Mouse (Mus musculus): Measurements from ENCODE around the gene Lrrc4b. TPM values are rescaled to one million over a fixed set of nuclear protein-coding genes. Genes with fewer than 3 reads are reported as not detected.

Lrrc4b gene
- polyA plus RNA-seq (2014; fragmentation: Nextera tagmentation; extraction: Ambion mirVana): 7.4 and 8.0 TPM in 2 replicates

DNA sequence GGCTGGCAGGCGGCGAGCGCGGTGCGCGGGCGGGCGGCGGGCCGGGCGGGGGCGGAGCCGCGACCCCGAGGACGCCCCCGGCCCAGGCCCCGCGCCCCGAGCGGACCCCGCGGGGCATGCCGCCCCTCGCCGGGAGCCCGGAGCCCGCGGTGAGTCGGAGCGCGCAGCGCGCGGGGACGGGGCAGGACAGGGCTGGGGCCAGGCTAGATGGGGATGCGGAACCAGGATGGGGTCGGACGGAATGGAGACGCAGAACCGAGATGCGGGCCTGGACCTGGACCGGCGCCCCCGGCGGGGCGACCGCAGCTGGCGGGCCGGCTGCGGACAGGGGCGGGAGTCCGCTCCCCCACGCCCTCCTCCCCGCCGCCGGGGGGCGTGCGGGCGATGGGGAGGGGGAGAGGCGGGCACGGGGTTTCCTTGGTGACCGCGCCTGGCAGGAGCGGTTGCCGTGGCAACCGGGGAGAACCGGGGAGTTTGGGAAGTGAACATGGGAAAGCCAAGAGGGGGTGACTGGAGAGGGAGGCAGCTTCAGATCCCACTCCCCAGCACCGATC lies at the start of gene Lrrc4b:
TSS of gene Lrrc4b (plus strand) at position 51 of the 554 bp plus-strand sequence.
- peak within 1 kb of the TSS; percentile 97 for H3K27ac ChIP-seq (ENCODE audit: low read depth, low read length)
- no peaks in the 10 kb centered on the region for H3K9me3 ChIP-seq (ENCODE audit: control insufficient read depth, low read length)
- WGBS: under 1% methylated on average over 35 of the region's 69 CpGs
- H3K4me1 ChIP-seq (ENCODE audit: control insufficient read depth, insufficient read depth, low read length): peaks cover 5% of the 10 kb centered on the region
- peak; percentile 92 for DNase-seq (ENCODE audit: low spot score)
- H3K4me3 ChIP-seq (ENCODE audit: low read depth, low read length): peak within 1 kb of the TSS; percentile 71
- peak within 1 kb of the TSS; percentile 85 for H3K9ac ChIP-seq (ENCODE audit: low read length)
- ATAC-seq (ENCODE audit: insufficient read depth, low FRiP score, low TSS enrichment): peak; percentile 59
- H3K27me3 ChIP-seq (ENCODE audit: control insufficient read depth, insufficient read depth, low read length): peaks cover 10% of the 10 kb centered on the region; the same call in 1 of the 2 replicates
- H3K36me3 ChIP-seq (ENCODE audit: control insufficient read depth, insufficient read depth, low read length): no peaks in the 10 kb centered on the region
- H3K4me2 ChIP-seq (ENCODE audit: low read depth): peak within 1 kb of the TSS; percentile 71

DNA sequence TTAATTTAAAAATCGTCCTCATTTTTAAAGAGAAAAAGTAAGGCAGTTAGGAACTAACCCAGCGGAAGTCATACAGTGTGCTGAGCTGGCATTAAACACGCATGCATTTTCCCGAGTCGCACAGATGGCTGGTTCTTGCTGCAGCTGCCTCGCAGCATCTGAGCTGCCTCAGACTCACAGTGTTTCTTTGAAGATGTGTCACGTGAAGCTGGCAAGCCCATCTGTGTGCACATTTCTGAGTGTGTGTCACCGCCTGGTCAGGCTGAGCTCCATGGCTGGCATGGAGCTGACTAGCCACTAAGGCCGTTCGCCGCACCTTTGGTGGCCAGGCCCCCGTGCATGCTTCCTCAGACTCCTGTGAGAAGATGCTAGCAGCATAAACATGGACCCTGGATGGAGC lies 46.3 kb upstream of the Lrrc4b start:
- Histone ChIP-seq H3K27ac (ENCODE audit: low read depth, low read length) (no peak overlapping the region), H3K9me3 (ENCODE audit: control insufficient read depth, low read length) (no peaks in the 10 kb centered on the region), H3K4me1 (ENCODE audit: control insufficient read depth, insufficient read depth, low read length) (no peaks in the 10 kb centered on the region; the same call in 1 of the 2 replicates), H3K4me3 (ENCODE audit: low read depth, low read length) (no peak overlapping the region), H3K9ac (ENCODE audit: low read length) (no peak overlapping the region), H3K36me3 (ENCODE audit: control insufficient read depth, insufficient read depth, low read length) (no peaks in the 10 kb centered on the region), H3K4me2 (ENCODE audit: low read depth) (no peak overlapping the region), H3K27me3 (ENCODE audit: control insufficient read depth, insufficient read depth, low read length) (no peaks in the 10 kb centered on the region)
- WGBS: 78% methylated on average over 12 of the region's 12 CpGs
- DNase-seq (ENCODE audit: low spot score): peak; percentile 24
- ATAC-seq (ENCODE audit: insufficient read depth, low FRiP score, low TSS enrichment): no peak

DNA sequence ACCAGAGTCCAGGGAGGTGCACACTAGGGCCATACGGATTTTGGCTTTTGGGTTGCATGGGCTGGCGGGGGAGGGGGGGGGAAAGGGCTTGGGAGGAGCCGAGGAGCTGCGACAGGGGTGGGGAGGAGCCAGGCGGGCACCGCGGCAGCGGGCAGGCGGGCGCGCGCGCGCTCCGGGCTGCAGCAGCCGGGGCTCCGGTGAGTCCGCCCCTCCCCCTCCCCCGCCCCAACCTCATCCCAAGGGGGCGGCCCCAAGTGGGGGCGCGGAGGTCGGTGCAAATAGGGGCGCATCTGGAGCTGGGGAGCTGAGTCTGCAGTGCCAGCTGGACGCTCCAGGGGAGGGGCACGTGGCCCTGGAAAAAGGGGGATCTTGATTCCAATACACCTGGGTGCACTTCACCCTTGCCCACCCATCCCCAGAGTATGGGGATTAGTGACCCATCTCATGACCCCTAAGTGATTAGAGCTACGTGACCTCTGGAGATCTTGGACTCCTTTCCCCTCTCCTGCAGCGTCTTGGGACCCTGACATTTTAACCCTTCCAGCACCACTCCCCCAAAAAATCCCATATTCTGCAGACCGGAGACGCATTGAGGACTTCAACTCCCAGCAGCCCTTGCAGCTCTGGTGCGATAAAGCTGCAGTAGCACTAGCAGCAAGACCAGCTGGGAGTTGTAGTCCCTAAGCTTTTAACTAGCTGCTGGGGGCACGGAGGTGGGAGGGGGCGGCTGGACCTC lies 44.7 kb upstream of the Lrrc4b start, which contains the start of gene Syt3:
TSS of gene Syt3 (plus strand) at position 123 of the 736 bp plus-strand sequence.
- DNase-seq (ENCODE audit: low spot score) (peak; percentile 75), ATAC-seq (ENCODE audit: insufficient read depth, low FRiP score, low TSS enrichment) (peak; percentile 82)
- peak within 1 kb of the TSS; percentile 47 for H3K9ac ChIP-seq (ENCODE audit: low read length)
- H3K4me3 ChIP-seq (ENCODE audit: low read depth, low read length): peak within 1 kb of the TSS; percentile 43
- H3K36me3 ChIP-seq (ENCODE audit: control insufficient read depth, insufficient read depth, low read length): no peaks in the 10 kb centered on the region
- WGBS: under 1% methylated on average over 31 of the region's 33 CpGs
- no peaks in the 10 kb centered on the region for H3K27me3 ChIP-seq (ENCODE audit: control insufficient read depth, insufficient read depth, low read length)
- no peaks in the 10 kb centered on the region for H3K9me3 ChIP-seq (ENCODE audit: control insufficient read depth, low read length)
- H3K4me2 ChIP-seq (ENCODE audit: low read depth): peak within 1 kb of the TSS; percentile 77
- H3K4me1 ChIP-seq (ENCODE audit: control insufficient read depth, insufficient read depth, low read length): no peaks in the 10 kb centered on the region; the same call in 1 of the 2 replicates
- H3K27ac ChIP-seq (ENCODE audit: low read depth, low read length): no peak within 1 kb of the TSS

DNA sequence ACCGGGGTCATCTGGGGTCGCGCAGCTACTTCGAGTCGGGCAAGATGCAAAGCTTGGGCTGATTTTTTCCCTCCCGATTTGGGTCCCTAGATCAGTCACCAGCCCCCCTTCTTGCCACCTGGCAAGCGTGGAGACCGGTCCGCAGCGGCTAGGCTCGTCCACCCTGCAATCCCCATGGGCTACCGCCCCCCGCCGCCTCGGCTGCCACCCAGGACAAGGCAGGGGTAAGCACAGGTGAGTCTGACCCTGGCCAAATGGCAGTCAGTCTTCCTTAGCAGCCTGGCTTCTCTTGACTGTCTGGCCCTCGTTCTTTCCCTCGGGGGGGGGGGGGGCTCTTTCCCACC lies 44.1 kb upstream of the Lrrc4b start:
- Histone ChIP-seq H3K27ac (ENCODE audit: low read depth, low read length) (no peak overlapping the region), H3K4me1 (ENCODE audit: control insufficient read depth, insufficient read depth, low read length) (no peaks in the 10 kb centered on the region; the same call in 1 of the 2 replicates), H3K4me2 (ENCODE audit: low read depth) (peak overlapping the region; percentile 77), H3K4me3 (ENCODE audit: low read depth, low read length) (peak overlapping the region; percentile 43), H3K9ac (ENCODE audit: low read length) (peak overlapping the region; percentile 47), H3K36me3 (ENCODE audit: control insufficient read depth, insufficient read depth, low read length) (no peaks in the 10 kb centered on the region), H3K9me3 (ENCODE audit: control insufficient read depth, low read length) (no peaks in the 10 kb centered on the region), H3K27me3 (ENCODE audit: control insufficient read depth, insufficient read depth, low read length) (no peaks in the 10 kb centered on the region)
- DNase-seq (ENCODE audit: low spot score) (no peak), ATAC-seq (ENCODE audit: insufficient read depth, low FRiP score, low TSS enrichment) (peak; percentile 72)
- WGBS: 0% methylated on average over 17 of the region's 17 CpGs

DNA sequence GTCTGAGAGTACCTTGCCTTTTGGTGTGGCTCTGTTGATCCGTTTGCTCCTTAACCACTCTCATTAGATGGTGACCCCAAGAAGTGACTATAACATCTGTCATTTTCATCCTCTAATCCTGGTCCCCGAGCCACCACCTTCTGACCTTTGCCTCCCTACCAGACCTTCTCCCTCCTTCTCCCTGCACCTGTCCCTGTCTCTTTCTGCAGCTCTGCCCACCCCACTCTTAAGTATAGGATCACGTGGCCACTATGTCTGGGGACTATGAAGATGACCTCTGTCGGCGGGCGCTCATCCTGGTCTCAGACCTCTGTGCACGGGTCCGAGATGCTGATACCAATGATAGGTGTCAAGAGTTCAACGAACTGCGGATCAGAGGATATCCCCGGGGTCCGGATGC lies 43.1 kb upstream of the Lrrc4b start, which contains the start of gene 1700008O03Rik:
TSS of gene 1700008O03Rik (minus strand) at position 101 of the 400 bp plus-strand sequence.
- Histone ChIP-seq H3K9me3 (ENCODE audit: control insufficient read depth, low read length) (no peaks in the 10 kb centered on the region), H3K4me2 (ENCODE audit: low read depth) (peak within 1 kb of the TSS; percentile 77), H3K27ac (ENCODE audit: low read depth, low read length) (no peak within 1 kb of the TSS), H3K27me3 (ENCODE audit: control insufficient read depth, insufficient read depth, low read length) (no peaks in the 10 kb centered on the region), H3K4me3 (ENCODE audit: low read depth, low read length) (peak within 1 kb of the TSS; percentile 43), H3K4me1 (ENCODE audit: control insufficient read depth, insufficient read depth, low read length) (no peaks in the 10 kb centered on the region; the same call in 1 of the 2 replicates), H3K36me3 (ENCODE audit: control insufficient read depth, insufficient read depth, low read length) (no peaks in the 10 kb centered on the region), H3K9ac (ENCODE audit: low read length) (peak within 1 kb of the TSS; percentile 47)
- ATAC-seq (ENCODE audit: insufficient read depth, low FRiP score, low TSS enrichment) (no peak), DNase-seq (ENCODE audit: low spot score) (no peak)
- 80% methylated on average over 12 of the region's 12 CpGs for WGBS

DNA sequence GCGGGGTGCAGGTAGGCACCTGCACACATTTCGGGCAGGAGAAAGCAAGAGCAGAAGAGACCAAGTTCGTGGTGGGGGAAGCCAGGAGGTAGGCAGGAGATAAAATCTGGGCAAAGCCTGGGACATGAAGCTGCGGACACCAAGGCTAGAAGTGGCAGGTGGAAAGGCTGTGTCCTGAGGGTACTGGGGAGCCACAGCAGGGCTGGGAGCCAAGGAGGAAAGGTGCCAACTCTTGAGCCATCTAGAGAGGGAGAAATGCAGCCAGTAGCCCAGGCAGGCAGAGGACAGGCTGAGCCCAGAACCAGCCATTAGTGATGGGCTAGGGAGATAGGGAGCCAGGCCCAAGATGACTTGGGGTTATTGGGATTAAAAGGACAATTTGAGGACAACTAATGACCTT lies 37.0 kb upstream of the Lrrc4b start:
- ATAC-seq (ENCODE audit: insufficient read depth, low FRiP score, low TSS enrichment): no peak
- Histone ChIP-seq H3K27me3 (ENCODE audit: control insufficient read depth, insufficient read depth, low read length) (no peaks in the 10 kb centered on the region), H3K27ac (ENCODE audit: low read depth, low read length) (no peak overlapping the region), H3K4me3 (ENCODE audit: low read depth, low read length) (no peak overlapping the region), H3K9me3 (ENCODE audit: control insufficient read depth, low read length) (no peaks in the 10 kb centered on the region), H3K9ac (ENCODE audit: low read length) (no peak overlapping the region), H3K36me3 (ENCODE audit: control insufficient read depth, insufficient read depth, low read length) (no peaks in the 10 kb centered on the region), H3K4me2 (ENCODE audit: low read depth) (no peak overlapping the region), H3K4me1 (ENCODE audit: control insufficient read depth, insufficient read depth, low read length) (no peaks in the 10 kb centered on the region)
- no peak for DNase-seq (ENCODE audit: low spot score)
- 86% methylated on average over 4 of the region's 4 CpGs for WGBS

DNA sequence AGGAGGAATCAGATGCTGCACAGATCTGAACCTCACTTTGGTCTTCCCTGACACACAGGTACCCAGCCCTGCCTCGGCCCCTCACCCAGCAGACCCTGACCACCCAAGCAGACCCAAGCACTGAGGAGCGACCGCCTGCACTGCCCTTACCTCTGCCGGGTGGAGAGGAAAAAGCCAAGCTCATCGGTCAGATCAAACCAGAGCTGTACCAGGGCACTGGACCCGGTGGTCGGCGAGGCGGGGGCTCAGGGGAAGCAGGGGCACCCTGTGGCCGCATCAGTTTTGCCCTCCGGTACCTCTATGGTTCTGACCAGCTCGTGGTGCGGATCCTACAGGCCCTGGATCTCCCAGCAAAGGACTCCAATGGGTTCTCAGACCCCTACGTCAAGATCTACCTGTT lies 36.5 kb upstream of the Lrrc4b start:
- no peaks in the 10 kb centered on the region for H3K9me3 ChIP-seq (ENCODE audit: control insufficient read depth, low read length)
- 83% methylated on average over 12 of the region's 14 CpGs for WGBS
- no peak overlapping the region for H3K4me2 ChIP-seq (ENCODE audit: low read depth)
- H3K4me1 ChIP-seq (ENCODE audit: control insufficient read depth, insufficient read depth, low read length): no peaks in the 10 kb centered on the region
- DNase-seq (ENCODE audit: low spot score): no peak
- no peak overlapping the region for H3K4me3 ChIP-seq (ENCODE audit: low read depth, low read length)
- no peak overlapping the region for H3K9ac ChIP-seq (ENCODE audit: low read length)
- H3K36me3 ChIP-seq (ENCODE audit: control insufficient read depth, insufficient read depth, low read length): no peaks in the 10 kb centered on the region
- ATAC-seq (ENCODE audit: insufficient read depth, low FRiP score, low TSS enrichment): no peak
- no peaks in the 10 kb centered on the region for H3K27me3 ChIP-seq (ENCODE audit: control insufficient read depth, insufficient read depth, low read length)
- H3K27ac ChIP-seq (ENCODE audit: low read depth, low read length): no peak overlapping the region

DNA sequence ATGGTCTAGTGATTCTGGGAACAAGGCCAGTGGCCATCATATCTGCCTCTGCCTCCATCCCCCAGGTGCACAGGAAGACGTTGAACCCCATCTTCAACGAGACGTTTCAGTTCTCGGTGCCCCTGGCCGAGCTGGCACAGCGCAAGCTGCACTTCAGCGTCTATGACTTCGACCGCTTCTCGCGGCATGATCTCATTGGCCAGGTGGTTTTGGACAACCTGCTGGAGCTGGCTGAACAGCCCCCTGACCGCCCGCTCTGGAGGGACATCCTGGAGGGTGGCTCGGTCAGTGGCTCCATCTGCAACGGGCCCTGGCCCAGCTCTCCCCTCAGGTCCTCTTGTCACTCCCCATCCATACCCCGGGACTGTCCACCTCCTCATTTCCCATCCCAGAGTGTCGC lies 35.5 kb upstream of the Lrrc4b start:
- Histone ChIP-seq H3K4me3 (ENCODE audit: low read depth, low read length) (no peak overlapping the region), H3K27me3 (ENCODE audit: control insufficient read depth, insufficient read depth, low read length) (no peaks in the 10 kb centered on the region), H3K4me2 (ENCODE audit: low read depth) (no peak overlapping the region), H3K9ac (ENCODE audit: low read length) (no peak overlapping the region), H3K9me3 (ENCODE audit: control insufficient read depth, low read length) (no peaks in the 10 kb centered on the region), H3K27ac (ENCODE audit: low read depth, low read length) (no peak overlapping the region), H3K36me3 (ENCODE audit: control insufficient read depth, insufficient read depth, low read length) (no peaks in the 10 kb centered on the region), H3K4me1 (ENCODE audit: control insufficient read depth, insufficient read depth, low read length) (no peaks in the 10 kb centered on the region)
- WGBS: 91% methylated on average over 17 of the region's 17 CpGs
- DNase-seq (ENCODE audit: low spot score) (no peak), ATAC-seq (ENCODE audit: insufficient read depth, low FRiP score, low TSS enrichment) (no peak)

DNA sequence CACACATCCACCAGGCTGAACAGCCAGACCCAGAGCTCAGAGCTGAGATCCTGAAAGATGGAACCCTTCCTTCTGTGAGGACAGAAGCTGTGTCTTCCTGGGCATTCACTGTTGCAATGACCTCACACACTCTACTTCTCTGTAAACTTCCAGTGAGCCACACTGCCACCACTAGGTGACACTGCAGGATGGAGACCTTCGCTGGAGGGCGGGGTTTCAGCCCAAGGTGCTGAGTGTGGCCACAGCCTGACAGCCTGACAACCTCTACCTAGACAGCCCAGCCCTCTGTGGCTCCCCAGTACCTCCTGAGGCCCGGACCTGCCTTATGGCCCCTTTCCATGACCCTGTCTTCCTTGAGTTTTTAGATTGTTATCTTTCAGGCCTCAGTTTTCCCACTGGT lies 30.2 kb upstream of the Lrrc4b start:
- Histone ChIP-seq H3K9ac (ENCODE audit: low read length) (no peak overlapping the region), H3K4me2 (ENCODE audit: low read depth) (no peak overlapping the region), H3K4me3 (ENCODE audit: low read depth, low read length) (no peak overlapping the region), H3K27ac (ENCODE audit: low read depth, low read length) (no peak overlapping the region), H3K27me3 (ENCODE audit: control insufficient read depth, insufficient read depth, low read length) (no peaks in the 10 kb centered on the region), H3K4me1 (ENCODE audit: control insufficient read depth, insufficient read depth, low read length) (no peaks in the 10 kb centered on the region), H3K9me3 (ENCODE audit: control insufficient read depth, low read length) (no peaks in the 10 kb centered on the region), H3K36me3 (ENCODE audit: control insufficient read depth, insufficient read depth, low read length) (no peaks in the 10 kb centered on the region)
- ATAC-seq (ENCODE audit: insufficient read depth, low FRiP score, low TSS enrichment) (peak; percentile 41; the same call in 1 of the 2 replicates), DNase-seq (ENCODE audit: low spot score) (peak; percentile 68)
- 12% methylated on average over 3 of the region's 3 CpGs for WGBS

Measured in neural tube, embryonic 11.5 days (tissue).